Mouse (Mus musculus): ENCODE measurements around the gene Eps15.
A peak's percentile ranks its signal among the peaks of the same experiment; 100 is the strongest.

GRCm38 (mm10) chr4:109378107-109378506 lies 98.0 kb downstream of the Eps15 start:
- TF ChIP-seq CHD2 (IDR thresholded peaks at IDR 0.05; ENCODE audit: low read depth, low read length), result no peak
- peak; percentile 37; the same call in 1 of the 2 replicates for TF ChIP-seq MAFK (IDR thresholded peaks at IDR 0.05; ENCODE audit: insufficient read depth, low read depth, low read length)
- no peak for TF ChIP-seq ZC3H11A (IDR thresholded peaks at IDR 0.05; ENCODE audit: borderline replicate concordance, low read depth, low read length)
- no peak for TF ChIP-seq HCFC1 (IDR thresholded peaks at IDR 0.05; ENCODE audit: borderline replicate concordance, insufficient read depth, low read length)

All from ES-E14 (cell line).